Mouse (Mus musculus) cerebellum, adult 2 months (tissue): Measurements from ENCODE around the gene Zfp64.

Experiments
- CTCF ChIP-seq: fragments of 200-500 bp; IDR thresholded peaks from 2 replicates; pipeline ENCODE4 v1.5.1; 2011; ENCODE audit warnings: low read depth, mild to moderate bottlenecking, control low read depth, low read length, moderate library complexity, borderline replicate concordance; ENCODE audit not compliant: insufficient read depth
- POLR2A ChIP-seq: fragments of 200-500 bp; IDR thresholded peaks from 2 replicates; pipeline ENCODE4 v1.6.1; 2011; ENCODE audit warnings: low read length, control low read depth, borderline replicate concordance; ENCODE audit not compliant: insufficient read depth

DNA sequence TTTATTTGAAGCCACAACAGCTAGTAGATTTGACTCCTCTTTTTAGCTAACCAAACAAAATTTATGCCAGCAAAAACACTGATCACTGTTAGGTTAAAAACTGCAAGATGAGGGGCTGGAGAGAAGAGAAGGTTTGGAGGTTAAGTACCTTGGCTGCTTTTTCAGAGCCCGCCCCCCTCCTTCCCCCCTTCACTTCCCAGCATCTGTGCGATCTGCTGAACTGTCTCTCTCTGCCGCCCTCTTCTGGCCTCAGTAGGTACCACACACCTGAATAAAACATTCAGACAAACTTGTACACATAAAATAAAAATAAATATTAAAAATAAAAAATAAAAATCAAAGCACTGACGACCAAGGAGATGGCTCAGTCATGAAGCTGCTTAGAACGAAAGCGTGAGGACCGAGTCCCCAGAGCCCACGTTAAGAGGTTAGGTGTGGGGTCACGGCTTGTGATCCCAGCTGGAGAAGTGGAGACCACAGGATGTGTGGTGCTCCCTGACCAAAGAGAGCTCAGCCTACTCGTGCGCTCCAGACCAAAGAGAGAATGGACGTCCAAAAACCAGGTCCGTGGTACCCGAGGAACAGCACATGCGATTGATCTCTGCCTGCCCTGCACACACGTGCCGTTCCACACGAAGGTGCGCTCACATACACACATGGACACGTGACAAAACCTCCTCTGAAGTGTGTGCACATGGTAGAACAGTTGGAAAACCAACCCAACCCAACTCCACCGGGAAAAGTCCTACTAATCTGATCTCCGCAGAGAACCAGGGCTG lies 37.4 kb upstream of the Zfp64 start:
- TF ChIP-seq CTCF (peak; percentile 20; the same call in 1 of the 2 replicates), POLR2A (no peak)
